Mouse (Mus musculus): ENCODE results near the gene Letmd1.

GRCm38 (mm10) chr15:100510072-100510471 is 41.2 kb downstream of the Letmd1 start:
- TF ChIP-seq CTCF (IDR thresholded peaks at IDR 0.05; ENCODE audit: low read depth, low read length), result no peak
- TF ChIP-seq TAL1 (conservative IDR thresholded peaks at IDR 0.05; ENCODE audit: low read depth, low read length), result no peak

Data from G1E (cell line).